Mouse (Mus musculus) small intestine, adult 2 months (tissue): ENCODE data around the gene Nup133. TPM values are rescaled to one million over a fixed set of nuclear protein-coding genes. Genes with fewer than 3 reads are reported as not detected.

Experiments used
- H3K27ac ChIP-seq: fragments of 200-500 bp; 2 replicates; pipeline ENCODE4 v1.5.1; 2012; ENCODE audit warnings: low read depth, low read length, control low read depth, inconsistent platforms; ENCODE audit not compliant: insufficient read depth
- H3K27me3 ChIP-seq: fragments of 200-500 bp; 2 replicates; pipeline ENCODE4 v1.6.1; 2012; ENCODE audit warnings: mild to moderate bottlenecking, moderate library complexity, low read length, inconsistent platforms; ENCODE audit not compliant: control insufficient read depth, insufficient read depth
- H3K36me3 ChIP-seq: fragments of 200-500 bp; 2 replicates; pipeline ENCODE4 v1.6.1; 2012; ENCODE audit warnings: mild to moderate bottlenecking, low read length, control low read depth, inconsistent platforms; ENCODE audit not compliant: control insufficient read depth, insufficient read depth
- H3K4me1 ChIP-seq: fragments of 200-500 bp; 2 replicates; pipeline ENCODE4 v1.6.1; 2012; ENCODE audit warnings: low read length, inconsistent platforms, mixed read lengths; ENCODE audit not compliant: control insufficient read depth, insufficient read depth, insufficient read length
- H3K4me3 ChIP-seq: fragments of 200-500 bp; 2 replicates; pipeline ENCODE4 v1.5.1; 2012; ENCODE audit warnings: low read depth, mild to moderate bottlenecking, control low read depth, inconsistent platforms, low read length, moderate library complexity
- CTCF ChIP-seq: fragments of 200-500 bp; IDR thresholded peaks from 2 replicates; pipeline ENCODE4 v1.5.1; 2012; ENCODE audit warnings: low read depth, mild to moderate bottlenecking, control low read depth, inconsistent platforms, low read length, moderate library complexity, mixed read lengths; ENCODE audit not compliant: insufficient replicate concordance, insufficient read length; ENCODE audit errors: extremely low read depth
- POLR2A ChIP-seq: fragments of 200-500 bp; IDR thresholded peaks from 2 replicates; pipeline ENCODE4 v1.6.1; 2012; ENCODE audit warnings: low read depth, mild to moderate bottlenecking, control low read depth, inconsistent platforms, low read length, moderate library complexity
- WGBS: fragments of 180-500 bp; shearing (Covaris S2); methylation state at CpG from one replicate; pipeline ENCODE4 v1.1.7; 2018; 5-methylcytosine and 5-hydroxymethylcytosine counted together
- polyA plus RNA-seq: library from polyadenylated mRNA; depleted of rRNA; stranded (reverse); fragments of >200 nt; gene quantifications from 2 replicates; pipeline ENCODE4 v1.2.3, GENCODE M21; 2012; rRNA removed

The Nup133 gene
- polyA plus RNA-seq, result 2.4 and 4.3 TPM in 2 replicates

- H3K4me3 ChIP-seq, result peak within 1 kb of the TSS; percentile 98
- TF ChIP-seq CTCF (no peak), POLR2A (no peak)
- WGBS, result under 1% methylated on average over 77 of the region's 77 CpGs
- peaks cover 3% of the 10 kb centered on the region; the same call in 1 of the 2 replicates for H3K4me1 ChIP-seq
- no peaks in the 10 kb centered on the region for H3K27me3 ChIP-seq
- peak within 1 kb of the TSS; percentile 75 for H3K27ac ChIP-seq
- peaks cover 21% of the 10 kb centered on the region for H3K36me3 ChIP-seq
Observed at GRCm38 (mm10) chr8:123948942-123949685, at the start of gene Nup133. Gene Nup133, minus strand, starts transcription at chr8:123949265.

GRCm38 (mm10) chr8:123993997-123994396 lies 44.9 kb upstream of the Nup133 start:
- TF ChIP-seq CTCF (no peak), POLR2A (no peak)
- Histone ChIP-seq H3K27me3 (no peaks in the 10 kb centered on the region), H3K36me3 (peaks cover 13% of the 10 kb centered on the region), H3K27ac (peak overlapping the region; percentile 62), H3K4me1 (peaks cover 8% of the 10 kb centered on the region), H3K4me3 (no peak overlapping the region)
- WGBS, result 24% methylated on average over 3 of the region's 3 CpGs

GRCm38 (mm10) chr8:123993597-123993996 lies 44.5 kb upstream of the Nup133 start:
- TF ChIP-seq POLR2A, result no peak
- no peak for TF ChIP-seq CTCF

GRCm38 (mm10) chr8:123992587-123992986 lies 43.5 kb upstream of the Nup133 start:
- 82% methylated on average over 8 of the region's 8 CpGs for WGBS
- Histone ChIP-seq H3K36me3 (peaks cover 9% of the 10 kb centered on the region), H3K27ac (no peak overlapping the region), H3K27me3 (no peaks in the 10 kb centered on the region), H3K4me1 (peaks cover 14% of the 10 kb centered on the region), H3K4me3 (no peak overlapping the region)
- TF ChIP-seq POLR2A, result no peak
- TF ChIP-seq CTCF, result peak; percentile 30; the same call in 1 of the 2 replicates

More at GRCm38 (mm10) chr8:123993597-123993996, 44.5 kb upstream of the Nup133 start:
- peak overlapping the region; percentile 62 for H3K27ac ChIP-seq
- peaks cover 11% of the 10 kb centered on the region for H3K4me1 ChIP-seq
- no peaks in the 10 kb centered on the region for H3K27me3 ChIP-seq
- peaks cover 11% of the 10 kb centered on the region for H3K36me3 ChIP-seq
- no peak overlapping the region for H3K4me3 ChIP-seq
- 42% methylated on average over 5 of the region's 5 CpGs for WGBS

GRCm38 (mm10) chr8:123990277-123991049 lies 41.4 kb upstream of the Nup133 start:
- 72% methylated on average over 13 of the region's 13 CpGs for WGBS
- Histone ChIP-seq H3K36me3 (no peaks in the 10 kb centered on the region), H3K27me3 (no peaks in the 10 kb centered on the region), H3K4me1 (peaks cover 11% of the 10 kb centered on the region; the same call in 1 of the 2 replicates), H3K27ac (no peak overlapping the region), H3K4me3 (no peak overlapping the region)
- no peak for TF ChIP-seq POLR2A

- no peak for TF ChIP-seq POLR2A
- no peak for TF ChIP-seq CTCF
- Histone ChIP-seq H3K27me3 (no peaks in the 10 kb centered on the region), H3K4me1 (peaks cover 9% of the 10 kb centered on the region; the same call in 1 of the 2 replicates), H3K36me3 (no peaks in the 10 kb centered on the region), H3K4me3 (no peak overlapping the region), H3K27ac (peak overlapping the region; percentile 36; the same call in 1 of the 2 replicates)
- WGBS, result 41% methylated on average over 7 of the region's 7 CpGs
Observed at GRCm38 (mm10) chr8:123989128-123989527, 40.1 kb upstream of the Nup133 start.

- no peaks in the 10 kb centered on the region for H3K36me3 ChIP-seq
- H3K4me1 ChIP-seq, result peaks cover 8% of the 10 kb centered on the region; the same call in 1 of the 2 replicates
- WGBS, result 15% methylated on average over 6 of the region's 6 CpGs
- no peaks in the 10 kb centered on the region for H3K27me3 ChIP-seq
- H3K27ac ChIP-seq, result peak overlapping the region; percentile 36; the same call in 1 of the 2 replicates
- no peak overlapping the region for H3K4me3 ChIP-seq
- TF ChIP-seq CTCF (no peak), POLR2A (no peak)
Observed at GRCm38 (mm10) chr8:123988605-123989038, 39.6 kb upstream of the Nup133 start.
